Mouse (Mus musculus): ENCODE results near the gene Syndig1. TPM values are rescaled to one million over a fixed set of nuclear protein-coding genes. Genes with fewer than 3 reads are reported as not detected.

Syndig1 gene
- polyA plus RNA-seq (2012; ENCODE audit: insufficient read depth, insufficient read length, low replicate concordance, missing spikeins): not detected in 2 replicates

DNA sequence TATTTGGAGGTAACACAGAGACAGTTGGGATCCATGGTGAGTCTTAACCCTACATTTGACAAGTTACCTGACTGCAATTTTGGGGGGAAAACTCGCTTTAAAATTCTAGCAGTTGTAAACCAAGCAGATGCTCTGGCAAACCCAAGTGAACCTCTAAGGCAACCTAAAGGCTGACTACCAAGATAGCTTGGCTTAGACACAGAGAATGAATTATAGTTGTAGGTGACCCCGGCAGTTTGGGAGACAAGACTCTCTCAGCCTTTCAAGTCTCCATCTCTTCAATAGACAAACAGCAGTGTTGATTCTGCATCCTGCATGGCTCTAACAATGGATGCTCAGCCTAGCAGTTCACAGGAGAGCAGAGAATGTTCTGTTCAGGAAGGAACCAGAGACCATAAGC lies at the start of gene Syndig1:
Gene Syndig1 (plus strand): TSS at position 301 of the 400 bp plus-strand sequence.
- peaks cover 16% of the 10 kb centered on the region; the same call in 1 of the 2 replicates for H3K4me1 ChIP-seq (ENCODE audit: control insufficient read depth, insufficient read depth, low read length)
- H3K4me3 ChIP-seq (ENCODE audit: insufficient read depth, low read depth, low read length): peak within 1 kb of the TSS; percentile 83
- no peak for TF ChIP-seq CTCF (IDR thresholded peaks at IDR 0.05; ENCODE audit: insufficient read depth, low read depth, low read length)
- TF ChIP-seq POLR2A (IDR thresholded peaks at IDR 0.05; ENCODE audit: insufficient read depth, low read depth, low read length): no peak
- H3K27ac ChIP-seq (ENCODE audit: insufficient read depth, low read depth, low read length): no peak within 1 kb of the TSS
- 88% methylated on average over 2 of the region's 2 CpGs for WGBS

DNA sequence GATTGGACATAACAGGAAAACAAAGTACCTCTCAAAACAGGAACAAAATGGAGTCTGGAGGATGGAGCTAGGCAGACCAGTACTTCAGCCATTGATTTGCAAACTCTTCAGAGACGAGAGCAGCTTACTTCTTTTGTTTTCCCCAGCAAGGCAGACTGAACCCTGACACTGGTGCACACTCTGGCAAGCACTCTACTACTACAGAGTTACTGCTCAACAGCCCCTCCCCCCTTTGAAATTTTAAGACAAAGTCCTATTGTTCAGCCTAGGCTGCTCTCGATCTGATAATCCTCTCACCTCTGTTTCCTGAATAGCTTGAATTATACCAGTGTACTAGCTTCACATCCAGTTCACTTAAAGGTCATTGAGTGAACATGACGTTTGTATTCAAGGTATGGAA lies 30.4 kb upstream of the Syndig1 start:
- H3K4me1 ChIP-seq (ENCODE audit: control insufficient read depth, insufficient read depth, low read length): no peaks in the 10 kb centered on the region
- no peak overlapping the region for H3K27ac ChIP-seq (ENCODE audit: insufficient read depth, low read depth, low read length)
- no peak for TF ChIP-seq POLR2A (IDR thresholded peaks at IDR 0.05; ENCODE audit: insufficient read depth, low read depth, low read length)
- no peak for TF ChIP-seq CTCF (IDR thresholded peaks at IDR 0.05; ENCODE audit: insufficient read depth, low read depth, low read length)
- WGBS: 28% methylated on average over 3 of the region's 3 CpGs
- no peak overlapping the region for H3K4me3 ChIP-seq (ENCODE audit: insufficient read depth, low read depth, low read length)

DNA sequence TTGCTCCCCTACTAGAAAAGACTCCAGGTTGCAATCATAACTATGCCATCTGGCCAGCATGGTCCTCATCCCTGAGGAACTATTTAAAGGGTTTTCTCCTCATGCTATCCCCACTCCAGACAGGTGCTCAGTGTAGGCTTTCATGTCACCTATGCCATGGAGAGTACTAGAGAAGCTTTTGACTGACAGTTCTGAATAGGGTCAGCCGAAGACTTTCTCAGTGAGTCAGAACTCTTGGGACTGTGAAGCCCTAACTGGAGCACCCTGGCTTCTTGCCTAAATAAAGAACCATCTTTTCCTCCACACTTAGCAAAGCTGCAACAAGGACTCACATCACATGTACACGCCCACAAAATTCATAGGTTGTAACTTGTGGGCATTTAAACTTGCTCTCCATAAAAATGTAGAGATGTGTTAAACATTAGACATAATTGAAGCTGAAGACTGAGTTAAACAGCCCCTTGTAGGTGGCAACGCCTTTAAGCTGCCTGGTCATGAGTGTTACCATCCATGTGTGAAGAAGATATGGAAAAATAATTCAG lies 24.3 kb upstream of the Syndig1 start:
- Histone ChIP-seq H3K27ac (ENCODE audit: insufficient read depth, low read depth, low read length) (no peak overlapping the region), H3K4me1 (ENCODE audit: control insufficient read depth, insufficient read depth, low read length) (no peaks in the 10 kb centered on the region), H3K4me3 (ENCODE audit: insufficient read depth, low read depth, low read length) (no peak overlapping the region)
- TF ChIP-seq CTCF (IDR thresholded peaks at IDR 0.05; ENCODE audit: insufficient read depth, low read depth, low read length): no peak
- TF ChIP-seq POLR2A (IDR thresholded peaks at IDR 0.05; ENCODE audit: insufficient read depth, low read depth, low read length): no peak
- 87% methylated on average over 3 of the region's 3 CpGs for WGBS

DNA sequence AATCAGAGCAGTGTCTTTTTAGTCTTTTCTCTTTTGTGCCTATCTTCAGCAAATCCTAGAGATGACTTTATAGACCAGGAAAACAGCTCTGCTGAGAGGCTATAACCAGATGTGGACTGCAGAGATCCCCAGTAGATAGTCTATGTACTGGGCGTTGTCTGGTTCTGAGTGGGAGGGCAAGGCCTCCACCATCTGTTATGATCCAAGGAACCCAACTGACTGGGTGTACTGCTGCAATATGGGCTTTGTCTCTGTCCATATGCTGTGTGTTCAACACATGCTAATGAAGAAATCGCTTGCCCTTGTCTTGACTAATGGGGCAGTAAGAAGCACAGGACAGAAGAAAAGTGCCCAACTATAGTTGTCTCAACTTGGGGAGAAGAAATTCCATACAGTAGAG lies 23.8 kb upstream of the Syndig1 start:
- no peak overlapping the region for H3K4me3 ChIP-seq (ENCODE audit: insufficient read depth, low read depth, low read length)
- TF ChIP-seq POLR2A (IDR thresholded peaks at IDR 0.05; ENCODE audit: insufficient read depth, low read depth, low read length) (no peak), CTCF (IDR thresholded peaks at IDR 0.05; ENCODE audit: insufficient read depth, low read depth, low read length) (no peak)
- no peak overlapping the region for H3K27ac ChIP-seq (ENCODE audit: insufficient read depth, low read depth, low read length)
- WGBS: 90% methylated on average over 2 of the region's 2 CpGs
- no peaks in the 10 kb centered on the region for H3K4me1 ChIP-seq (ENCODE audit: control insufficient read depth, insufficient read depth, low read length)

DNA sequence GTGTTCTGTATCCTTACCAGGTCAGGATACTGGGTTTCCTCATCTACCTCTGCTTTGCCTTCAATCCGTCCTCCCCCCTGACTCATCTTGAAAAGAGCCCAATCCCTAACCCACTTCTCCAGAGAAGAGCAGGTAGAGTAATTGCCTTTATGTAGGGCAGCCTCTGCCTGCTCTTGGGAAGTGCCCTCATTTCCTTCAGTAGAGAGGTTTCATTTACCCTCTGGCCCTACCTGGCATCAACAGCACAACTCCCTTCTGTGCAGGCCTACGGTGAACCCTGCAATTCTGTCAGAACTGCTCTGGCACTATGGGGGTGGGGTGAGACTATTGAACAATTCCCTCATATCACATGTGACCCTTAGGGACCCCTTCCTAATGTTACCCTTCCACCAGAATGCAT lies 16.1 kb upstream of the Syndig1 start:
- H3K27ac ChIP-seq (ENCODE audit: insufficient read depth, low read depth, low read length): no peak overlapping the region
- no peaks in the 10 kb centered on the region for H3K4me1 ChIP-seq (ENCODE audit: control insufficient read depth, insufficient read depth, low read length)
- no peak overlapping the region for H3K4me3 ChIP-seq (ENCODE audit: insufficient read depth, low read depth, low read length)
- TF ChIP-seq CTCF (IDR thresholded peaks at IDR 0.05; ENCODE audit: insufficient read depth, low read depth, low read length) (no peak), POLR2A (IDR thresholded peaks at IDR 0.05; ENCODE audit: insufficient read depth, low read depth, low read length) (no peak)
- WGBS: 81% methylated on average over 2 of the region's 2 CpGs

DNA sequence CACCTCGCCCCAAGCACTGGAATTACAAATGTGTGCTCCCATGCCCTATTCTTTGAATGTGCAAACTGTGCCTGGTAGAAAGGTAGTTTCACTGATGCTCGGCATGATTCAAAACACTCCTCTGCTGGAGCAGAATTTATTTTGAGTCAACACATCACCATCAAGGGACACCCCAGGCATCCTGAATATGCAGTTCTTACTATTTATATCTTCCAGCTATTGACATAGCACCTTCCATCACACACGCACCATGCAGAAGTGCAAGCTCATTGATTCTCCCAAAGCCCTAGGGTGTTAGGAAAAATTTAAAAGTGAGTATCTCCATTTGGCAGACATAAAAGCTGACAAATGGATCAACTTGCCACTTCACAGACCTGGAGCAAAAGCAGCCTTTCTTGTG lies 10.6 kb upstream of the Syndig1 start:
- 78% methylated on average over 3 of the region's 3 CpGs for WGBS
- Histone ChIP-seq H3K4me3 (ENCODE audit: insufficient read depth, low read depth, low read length) (no peak overlapping the region), H3K4me1 (ENCODE audit: control insufficient read depth, insufficient read depth, low read length) (peaks cover 2% of the 10 kb centered on the region), H3K27ac (ENCODE audit: insufficient read depth, low read depth, low read length) (no peak overlapping the region)
- no peak for TF ChIP-seq POLR2A (IDR thresholded peaks at IDR 0.05; ENCODE audit: insufficient read depth, low read depth, low read length)
- no peak for TF ChIP-seq CTCF (IDR thresholded peaks at IDR 0.05; ENCODE audit: insufficient read depth, low read depth, low read length)

DNA sequence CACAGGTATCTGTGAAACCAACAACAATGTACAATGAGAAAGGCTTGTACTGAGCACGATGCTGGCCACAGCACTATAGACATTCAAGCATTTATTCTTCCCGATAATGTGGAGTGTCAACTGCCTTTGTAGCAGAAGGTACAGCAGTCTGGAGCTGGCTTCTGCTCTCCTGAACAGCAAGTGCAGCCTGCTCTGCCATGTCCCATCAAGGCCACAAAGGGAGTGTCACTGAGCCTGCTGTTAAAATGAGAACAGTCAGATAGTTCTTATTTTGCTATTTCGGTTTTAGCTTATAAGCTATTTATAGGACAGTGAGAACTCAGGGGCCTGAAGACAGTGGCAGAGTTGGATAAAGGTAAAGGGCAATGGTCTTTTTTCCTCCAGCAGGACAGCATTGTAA lies 9.3 kb upstream of the Syndig1 start:
- TF ChIP-seq POLR2A (IDR thresholded peaks at IDR 0.05; ENCODE audit: insufficient read depth, low read depth, low read length): no peak
- TF ChIP-seq CTCF (IDR thresholded peaks at IDR 0.05; ENCODE audit: insufficient read depth, low read depth, low read length): no peak
- no peak overlapping the region for H3K4me3 ChIP-seq (ENCODE audit: insufficient read depth, low read depth, low read length)
- peaks cover 2% of the 10 kb centered on the region for H3K4me1 ChIP-seq (ENCODE audit: control insufficient read depth, insufficient read depth, low read length)
- WGBS: 84% methylated on average over 3 of the region's 3 CpGs
- H3K27ac ChIP-seq (ENCODE audit: insufficient read depth, low read depth, low read length): no peak overlapping the region

DNA sequence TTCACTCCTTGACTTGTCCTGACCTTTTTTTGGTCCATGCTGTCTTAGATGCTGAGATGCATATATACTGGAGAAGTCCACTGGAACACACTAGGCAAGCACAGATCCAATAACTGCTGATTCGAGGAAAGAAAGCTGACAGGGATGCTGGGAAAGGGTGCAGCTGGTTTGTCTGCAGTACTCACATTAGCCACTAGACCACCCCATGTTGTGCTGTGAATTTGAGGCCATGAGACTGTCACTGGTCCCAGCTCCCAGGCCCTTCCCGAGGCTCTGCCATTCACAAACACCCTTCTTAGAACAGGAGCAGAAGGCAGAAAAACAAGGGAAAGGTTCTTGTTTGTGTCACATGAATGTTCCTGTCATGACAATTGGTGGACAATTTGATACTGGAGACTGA lies 8.8 kb upstream of the Syndig1 start:
- no peak overlapping the region for H3K4me3 ChIP-seq (ENCODE audit: insufficient read depth, low read depth, low read length)
- H3K4me1 ChIP-seq (ENCODE audit: control insufficient read depth, insufficient read depth, low read length): peaks cover 2% of the 10 kb centered on the region
- H3K27ac ChIP-seq (ENCODE audit: insufficient read depth, low read depth, low read length): no peak overlapping the region
- WGBS: 65% methylated on average over 2 of the region's 2 CpGs
- no peak for TF ChIP-seq POLR2A (IDR thresholded peaks at IDR 0.05; ENCODE audit: insufficient read depth, low read depth, low read length)
- no peak for TF ChIP-seq CTCF (IDR thresholded peaks at IDR 0.05; ENCODE audit: insufficient read depth, low read depth, low read length)

DNA sequence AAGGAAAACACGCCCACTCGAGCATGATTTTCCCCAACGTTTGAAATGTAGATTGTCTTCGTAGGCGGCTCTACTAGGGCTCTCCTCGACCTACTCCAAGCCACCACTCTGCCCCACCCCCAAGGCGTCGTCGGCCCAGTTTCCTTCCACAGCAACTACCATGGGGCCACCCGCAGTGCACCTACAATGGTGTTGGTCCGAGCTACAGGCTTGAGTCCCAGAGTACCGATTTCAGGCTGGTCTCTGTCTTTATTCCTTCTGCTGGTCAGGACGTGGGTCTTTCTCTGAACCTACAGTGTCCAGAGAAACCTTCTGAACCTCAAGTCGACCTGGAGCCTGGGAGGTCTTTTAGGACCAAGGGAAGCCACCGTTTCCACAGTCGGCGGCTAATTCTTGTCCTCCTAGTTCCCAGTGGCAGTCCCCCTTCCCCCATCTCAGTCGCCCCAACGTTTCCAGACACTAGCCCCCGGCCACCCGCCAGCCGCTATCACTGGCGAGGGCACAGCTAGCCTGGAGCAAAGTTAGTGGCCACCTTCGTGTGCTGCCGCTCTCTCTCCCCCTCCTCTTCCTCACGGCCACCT lies 1.0 kb downstream of the Syndig1 start:
- 12% methylated on average over 26 of the region's 26 CpGs for WGBS
- no peak overlapping the region for H3K27ac ChIP-seq (ENCODE audit: insufficient read depth, low read depth, low read length)

More for the DNA sequence above, 1.0 kb downstream of the Syndig1 start:
- H3K4me1 ChIP-seq (ENCODE audit: control insufficient read depth, insufficient read depth, low read length): peaks cover 16% of the 10 kb centered on the region; the same call in 1 of the 2 replicates
- H3K4me3 ChIP-seq (ENCODE audit: insufficient read depth, low read depth, low read length): peak overlapping the region; percentile 83
- no peak for TF ChIP-seq CTCF (IDR thresholded peaks at IDR 0.05; ENCODE audit: insufficient read depth, low read depth, low read length)
- TF ChIP-seq POLR2A (IDR thresholded peaks at IDR 0.05; ENCODE audit: insufficient read depth, low read depth, low read length): no peak
